Mouse (Mus musculus) liver, embryonic 16.5 days (tissue): ENCODE measurements around the gene Sorcs2. TPM values are rescaled to one million over a fixed set of nuclear protein-coding genes. Genes with fewer than 3 reads are reported as not detected.
A peak's percentile ranks its signal among the peaks of the same experiment; 100 is the strongest.

Experiments
- ATAC-seq: fragments of 200-750 bp; cut with Nextera tagmentation; 2 replicates; pipeline ENCODE4 v1.8.0; 2017; ENCODE audit warnings: low read depth, mild to moderate bottlenecking, moderate number of reproducible peaks, moderate library complexity
- H3K27ac ChIP-seq: fragments of 300-500 bp; sonication (generic); 2 replicates; pipeline ENCODE4 v1.5.1; 2014; ENCODE audit warnings: mild to moderate bottlenecking, low read length
- H3K27me3 ChIP-seq: fragments of 300-500 bp; sonication (generic); 2 replicates; pipeline ENCODE4 v1.6.1; 2014; ENCODE audit warnings: low read depth, low read length, mixed read lengths; ENCODE audit not compliant: control insufficient read depth, insufficient read depth
- H3K36me3 ChIP-seq: fragments of 300-500 bp; sonication (generic); 2 replicates; pipeline ENCODE4 v1.6.1; 2014; ENCODE audit warnings: mild to moderate bottlenecking; ENCODE audit not compliant: control insufficient read depth, insufficient read depth
- H3K4me1 ChIP-seq: fragments of 300-500 bp; sonication (generic); 2 replicates; pipeline ENCODE4 v1.6.1; 2014; ENCODE audit warnings: low read depth, low read length, mixed read lengths; ENCODE audit not compliant: control insufficient read depth
- H3K4me2 ChIP-seq: fragments of 300-500 bp; sonication (generic); 2 replicates; pipeline ENCODE4 v1.6.1; 2014; ENCODE audit warnings: low read depth, low read length, mixed read lengths
- H3K4me3 ChIP-seq: fragments of 300-500 bp; sonication (generic); 2 replicates; pipeline ENCODE4 v1.5.1; 2014; ENCODE audit warnings: low read depth, mild to moderate bottlenecking, low read length
- H3K9ac ChIP-seq: fragments of 300-500 bp; sonication (generic); 2 replicates; pipeline ENCODE4 v1.6.1; 2014; ENCODE audit warnings: low read depth, low read length
- H3K9me3 ChIP-seq: fragments of 300-500 bp; sonication (generic); replicated peaks from 2 replicates; pipeline ENCODE4 v1.6.1; 2016; ENCODE audit warnings: low read length; ENCODE audit not compliant: control insufficient read depth
- WGBS: fragments of 180-500 bp; shearing (Covaris S2); extraction: QIAGEN DNeasy Blood & Tissue Kit; methylation state at CpG from one replicate; pipeline ENCODE4 v1.1.7; 2014; ENCODE audit not compliant: insufficient replicate concordance; 5-methylcytosine and 5-hydroxymethylcytosine counted together
- polyA plus RNA-seq: library from polyadenylated mRNA; unstranded; fragments of >200 nt; fragmentation: Nextera tagmentation; extraction: Ambion mirVana; gene quantifications from 2 replicates; pipeline ENCODE4 v1.2.1, GENCODE M21; 2015

Sorcs2 gene
- polyA plus RNA-seq, 1 experiment from 2014 or later, result 0.99 TPM

GRCm38 (mm10) chr5:36427831-36428230 lies 29.9 kb upstream of the Sorcs2 start:
- ATAC-seq, result no peak
- no peak overlapping the region for H3K27ac ChIP-seq
- no peak overlapping the region for H3K4me2 ChIP-seq
- H3K4me3 ChIP-seq, result no peak overlapping the region
- H3K9ac ChIP-seq, result no peak overlapping the region
- 35% methylated on average over 11 of the region's 11 CpGs for WGBS
- H3K27me3 ChIP-seq, result no peaks in the 10 kb centered on the region
- no peaks in the 10 kb centered on the region for H3K4me1 ChIP-seq
- H3K36me3 ChIP-seq, result no peaks in the 10 kb centered on the region
- H3K9me3 ChIP-seq, result no peaks in the 10 kb centered on the region

- no peak overlapping the region for H3K4me2 ChIP-seq
- no peak overlapping the region for H3K27ac ChIP-seq
- no peaks in the 10 kb centered on the region for H3K4me1 ChIP-seq
- H3K4me3 ChIP-seq, result no peak overlapping the region
- no peaks in the 10 kb centered on the region for H3K36me3 ChIP-seq
- H3K9me3 ChIP-seq, result no peaks in the 10 kb centered on the region
- no peak for ATAC-seq
- 51% methylated on average over 5 of the region's 5 CpGs for WGBS
- H3K9ac ChIP-seq, result no peak overlapping the region
- no peaks in the 10 kb centered on the region for H3K27me3 ChIP-seq
Observed at GRCm38 (mm10) chr5:36426404-36426803, 28.5 kb upstream of the Sorcs2 start.

GRCm38 (mm10) chr5:36424676-36425075 lies 26.7 kb upstream of the Sorcs2 start:
- H3K9ac ChIP-seq, result no peak overlapping the region
- no peaks in the 10 kb centered on the region for H3K4me1 ChIP-seq
- no peak overlapping the region for H3K27ac ChIP-seq
- H3K4me3 ChIP-seq, result no peak overlapping the region
- ATAC-seq, result no peak
- no peaks in the 10 kb centered on the region for H3K36me3 ChIP-seq
- H3K9me3 ChIP-seq, result no peaks in the 10 kb centered on the region
- no peak overlapping the region for H3K4me2 ChIP-seq
- H3K27me3 ChIP-seq, result no peaks in the 10 kb centered on the region

GRCm38 (mm10) chr5:36422689-36423088 lies 24.8 kb upstream of the Sorcs2 start:
- Histone ChIP-seq H3K9ac (no peak overlapping the region), H3K27ac (no peak overlapping the region), H3K27me3 (no peaks in the 10 kb centered on the region), H3K4me1 (no peaks in the 10 kb centered on the region), H3K9me3 (no peaks in the 10 kb centered on the region), H3K36me3 (no peaks in the 10 kb centered on the region), H3K4me2 (no peak overlapping the region), H3K4me3 (no peak overlapping the region)
- ATAC-seq, result no peak

- no peak overlapping the region for H3K9ac ChIP-seq
- H3K27ac ChIP-seq, result no peak overlapping the region
- H3K36me3 ChIP-seq, result no peaks in the 10 kb centered on the region
- 39% methylated on average over 3 of the region's 3 CpGs for WGBS
- H3K4me1 ChIP-seq, result no peaks in the 10 kb centered on the region
- H3K9me3 ChIP-seq, result no peaks in the 10 kb centered on the region
- H3K4me3 ChIP-seq, result no peak overlapping the region
- no peak for ATAC-seq
- no peaks in the 10 kb centered on the region for H3K27me3 ChIP-seq
- H3K4me2 ChIP-seq, result no peak overlapping the region
Observed at GRCm38 (mm10) chr5:36419861-36420260, 21.9 kb upstream of the Sorcs2 start.

- H3K27me3 ChIP-seq, result no peaks in the 10 kb centered on the region
- H3K4me2 ChIP-seq, result no peak overlapping the region
- H3K9ac ChIP-seq, result no peak overlapping the region
- no peaks in the 10 kb centered on the region for H3K9me3 ChIP-seq
- no peak overlapping the region for H3K27ac ChIP-seq
- H3K36me3 ChIP-seq, result no peaks in the 10 kb centered on the region
- 34% methylated on average over 6 of the region's 6 CpGs for WGBS
- H3K4me1 ChIP-seq, result no peaks in the 10 kb centered on the region
- ATAC-seq, result no peak
- no peak overlapping the region for H3K4me3 ChIP-seq
Observed at GRCm38 (mm10) chr5:36414712-36415331, 16.9 kb upstream of the Sorcs2 start.

GRCm38 (mm10) chr5:36398463-36399364 lies 775 bp upstream of the Sorcs2 start:
- no peak overlapping the region for H3K4me2 ChIP-seq
- no peaks in the 10 kb centered on the region for H3K9me3 ChIP-seq
- no peak for ATAC-seq
- no peak overlapping the region for H3K4me3 ChIP-seq
- WGBS, result 10% methylated on average over 18 of the region's 18 CpGs
- no peaks in the 10 kb centered on the region for H3K36me3 ChIP-seq
- peaks cover 17% of the 10 kb centered on the region for H3K27me3 ChIP-seq
- no peaks in the 10 kb centered on the region for H3K4me1 ChIP-seq
- no peak overlapping the region for H3K9ac ChIP-seq
- no peak overlapping the region for H3K27ac ChIP-seq

- peak overlapping the region; percentile 57 for H3K4me3 ChIP-seq
- H3K36me3 ChIP-seq, result no peaks in the 10 kb centered on the region
- H3K27ac ChIP-seq, result no peak overlapping the region
- H3K4me1 ChIP-seq, result no peaks in the 10 kb centered on the region
- peak overlapping the region; percentile 36; the same call in 1 of the 2 replicates for H3K9ac ChIP-seq
- H3K9me3 ChIP-seq, result no peaks in the 10 kb centered on the region
- no peak for ATAC-seq
- peaks cover 17% of the 10 kb centered on the region for H3K27me3 ChIP-seq
- under 1% methylated on average over 36 of the region's 36 CpGs for WGBS
- peak overlapping the region; percentile 71 for H3K4me2 ChIP-seq
Observed at GRCm38 (mm10) chr5:36397384-36397759, 567 bp downstream of the Sorcs2 start.
